Mouse (Mus musculus) retina, postnatal 7 days (tissue): ENCODE measurements around the gene Gm20388.
"Not testable (repeated sequence)": the region's sequence is repeated elsewhere in the genome, so short reads cannot be mapped to it uniquely, and the experiment has no call there.

Experiments
- DNase-seq: peaks from one replicate; pipeline ENCODE4 v3.0.0-alpha.2; 2012; ENCODE audit warnings: low read depth, low spot score

The Gm20388 gene

GRCm38 (mm10) chr8:123047827-123048226 lies 3137.2 kb downstream of the Gm20388 start:
- DNase-seq = no peak

GRCm38 (mm10) chr8:123048402-123048801 lies 3137.8 kb downstream of the Gm20388 start:
- DNase-seq = no peak

GRCm38 (mm10) chr8:123051458-123051857 lies 3140.8 kb downstream of the Gm20388 start:
- DNase-seq = no peak

- peak; percentile 46 for DNase-seq
Measured at GRCm38 (mm10) chr8:123062721-123063120, 3152.1 kb downstream of the Gm20388 start, which contains the start of gene Spg7. TSS of gene Spg7 (plus strand) at chr8:123062942.

GRCm38 (mm10) chr8:123064072-123064471 lies 3153.4 kb downstream of the Gm20388 start:
- no peak for DNase-seq

GRCm38 (mm10) chr8:123064809-123065213 lies 3154.2 kb downstream of the Gm20388 start:
- no peak for DNase-seq

GRCm38 (mm10) chr8:123065214-123066100 lies 3154.8 kb downstream of the Gm20388 start:
- peak; percentile 97 for DNase-seq

GRCm38 (mm10) chr8:123066101-123066683 lies 3155.6 kb downstream of the Gm20388 start:
- DNase-seq = no peak

GRCm38 (mm10) chr8:123071176-123071575 lies 3160.5 kb downstream of the Gm20388 start:
- DNase-seq = no peak

- no peak for DNase-seq
Measured at GRCm38 (mm10) chr8:123077213-123077612, 3166.6 kb downstream of the Gm20388 start.

- DNase-seq = no peak
Measured at GRCm38 (mm10) chr8:123082993-123083392, 3172.4 kb downstream of the Gm20388 start.

GRCm38 (mm10) chr8:123083610-123084009 lies 3173.0 kb downstream of the Gm20388 start:
- no peak for DNase-seq

- no peak for DNase-seq
Measured at GRCm38 (mm10) chr8:123087289-123087688, 3176.6 kb downstream of the Gm20388 start.

- DNase-seq = no peak
Measured at GRCm38 (mm10) chr8:123097216-123097615, 3186.6 kb downstream of the Gm20388 start.

- DNase-seq = no peak
Measured at GRCm38 (mm10) chr8:123097786-123098584, 3187.3 kb downstream of the Gm20388 start.

- no peak for DNase-seq
Measured at GRCm38 (mm10) chr8:123100288-123100687, 3189.6 kb downstream of the Gm20388 start.

GRCm38 (mm10) chr8:123101244-123101643 lies 3190.6 kb downstream of the Gm20388 start:
- no peak for DNase-seq

- peak; percentile 88 for DNase-seq
Measured at GRCm38 (mm10) chr8:123101735-123102685, 3191.4 kb downstream of the Gm20388 start, which contains the start of gene Rpl13. TSS of gene Rpl13 (plus strand) at chr8:123102350.

- DNase-seq = not testable (repeated sequence)
Measured at GRCm38 (mm10) chr8:123102855-123103254, 3192.2 kb downstream of the Gm20388 start.

GRCm38 (mm10) chr8:123103285-123103684 lies 3192.6 kb downstream of the Gm20388 start:
- no peak for DNase-seq
